Mouse (Mus musculus): ENCODE results near the gene Hrh1.

- TF ChIP-seq EP300 (IDR thresholded peaks at IDR 0.05; ENCODE audit: low read depth) (no peak), CTCF (IDR thresholded peaks at IDR 0.05; ENCODE audit: low read depth) (no peak)
Measured at GRCm38 (mm10) chr6:114397691-114398217, at the start of gene Hrh1.
